Mouse (Mus musculus) layer of hippocampus, postnatal 25 days (tissue): ENCODE results near the gene Foxp1. TPM values are rescaled to one million over a fixed set of nuclear protein-coding genes. Genes with fewer than 3 reads are reported as not detected.

ENCODE experiments used
- DNase-seq, 2 experiments: peaks; one replicate each; pipeline ENCODE4 v3.0.0; 2022; ENCODE audit warnings: mixed read lengths in 2 of 2, low spot score in 1 of 2; ENCODE audit errors: extremely low spot score in 1 of 2
- total RNA-seq, 2 experiments: library from RNA; stranded (reverse); gene quantifications; 2 replicates each; pipeline ENCODE4 v1.2.3; 2021

Foxp1 gene
- total RNA-seq, 2 experiments from 2014 or later, result 85.7 to 92.0 TPM

DNA sequence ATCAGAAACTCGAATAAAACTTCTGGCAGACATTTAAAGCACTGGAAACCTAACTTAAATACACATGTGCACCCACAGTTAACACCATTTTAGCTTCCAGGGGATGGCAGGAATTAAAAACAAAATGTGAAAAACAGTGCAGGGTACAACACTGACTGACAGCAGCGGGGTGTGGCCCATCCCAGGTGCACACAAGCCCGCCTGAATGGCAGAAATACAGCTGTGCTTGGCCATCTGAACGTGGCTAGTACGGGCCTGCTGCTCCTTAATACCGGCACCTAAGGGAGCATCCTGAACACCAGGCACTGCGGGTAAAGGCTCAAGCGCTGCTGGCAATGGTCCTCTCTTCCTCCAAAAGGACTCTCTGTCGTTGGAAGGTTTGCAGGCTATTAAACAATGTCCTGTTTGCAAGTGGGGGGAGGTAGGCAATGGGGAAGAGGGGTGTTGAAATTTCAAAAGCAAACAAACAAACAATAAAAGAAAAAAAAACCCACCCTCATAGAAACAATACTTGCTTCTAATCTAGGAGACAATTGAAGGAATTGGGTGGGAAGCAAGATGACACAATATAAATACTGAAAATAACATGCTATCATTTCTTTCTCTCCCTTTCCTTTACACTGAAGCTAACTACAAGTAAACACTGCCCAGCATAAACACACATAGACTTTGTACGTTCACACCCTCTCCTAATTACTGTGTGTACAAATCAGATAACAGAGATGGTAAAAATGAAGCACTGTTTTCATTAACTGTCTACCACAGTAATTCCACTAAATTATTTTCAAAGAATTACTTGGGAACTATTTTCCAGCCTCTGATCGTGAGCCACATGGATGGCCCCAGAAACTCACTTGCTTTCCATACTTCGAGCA lies 501.7 kb downstream of the Foxp1 start:
- DNase-seq, result no peak

DNA sequence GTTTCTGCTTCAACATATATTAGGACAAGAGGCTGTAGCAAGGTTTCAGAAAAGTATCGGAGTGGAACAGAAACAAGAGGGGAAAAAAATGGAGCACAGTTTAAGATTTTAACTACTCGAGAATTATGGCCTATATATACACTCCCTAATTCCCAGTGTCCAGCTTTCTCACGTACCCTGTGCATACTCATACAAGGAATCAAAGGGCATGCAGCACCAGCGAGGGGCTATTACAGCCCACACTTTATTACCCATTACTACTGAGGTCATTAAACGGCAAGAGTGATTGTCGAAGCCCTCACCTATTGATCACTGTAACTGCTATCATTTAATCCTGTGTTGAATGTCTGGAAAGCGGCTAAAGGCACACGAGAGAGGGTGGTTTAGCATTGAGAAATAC lies 502.8 kb downstream of the Foxp1 start:
- DNase-seq, result no peak

- no peak for DNase-seq
These were observed 503.3 kb downstream of the Foxp1 start for GRCm38 (mm10) chr6:99019266-99019665.

DNA sequence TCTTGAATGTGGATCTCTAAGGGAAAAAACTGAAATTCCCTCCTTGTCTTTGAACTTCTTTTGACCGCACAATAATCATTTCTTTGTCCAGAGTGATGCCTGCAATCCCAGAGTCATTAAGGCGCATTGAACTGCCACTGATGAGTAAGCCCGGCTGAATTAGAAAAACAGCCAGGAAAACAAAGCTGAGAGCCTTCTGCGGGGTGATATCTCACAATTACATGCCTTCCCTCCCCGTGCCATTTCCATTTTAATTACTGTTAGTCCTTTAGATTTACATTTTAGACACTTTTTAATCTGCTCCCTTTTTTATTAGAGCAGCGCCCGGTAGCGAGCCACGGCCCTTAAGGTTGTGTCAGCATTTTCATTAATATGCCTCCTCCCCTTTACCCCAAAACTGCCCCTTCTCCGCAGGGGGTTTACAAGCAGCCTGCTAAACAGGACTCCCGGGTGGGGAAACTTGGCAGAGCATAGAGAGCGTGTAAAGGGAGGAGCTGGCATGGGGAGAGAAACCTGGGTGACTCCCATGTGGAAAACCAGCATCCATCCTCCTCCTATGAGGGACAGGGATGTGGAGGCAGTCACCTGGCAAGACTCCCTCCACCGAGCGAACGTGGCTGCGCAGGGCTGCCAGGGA lies 508.5 kb downstream of the Foxp1 start:
- no peak for DNase-seq

GRCm38 (mm10) chr6:99013119-99013865 lies 509.2 kb downstream of the Foxp1 start:
- no peak for DNase-seq

DNA sequence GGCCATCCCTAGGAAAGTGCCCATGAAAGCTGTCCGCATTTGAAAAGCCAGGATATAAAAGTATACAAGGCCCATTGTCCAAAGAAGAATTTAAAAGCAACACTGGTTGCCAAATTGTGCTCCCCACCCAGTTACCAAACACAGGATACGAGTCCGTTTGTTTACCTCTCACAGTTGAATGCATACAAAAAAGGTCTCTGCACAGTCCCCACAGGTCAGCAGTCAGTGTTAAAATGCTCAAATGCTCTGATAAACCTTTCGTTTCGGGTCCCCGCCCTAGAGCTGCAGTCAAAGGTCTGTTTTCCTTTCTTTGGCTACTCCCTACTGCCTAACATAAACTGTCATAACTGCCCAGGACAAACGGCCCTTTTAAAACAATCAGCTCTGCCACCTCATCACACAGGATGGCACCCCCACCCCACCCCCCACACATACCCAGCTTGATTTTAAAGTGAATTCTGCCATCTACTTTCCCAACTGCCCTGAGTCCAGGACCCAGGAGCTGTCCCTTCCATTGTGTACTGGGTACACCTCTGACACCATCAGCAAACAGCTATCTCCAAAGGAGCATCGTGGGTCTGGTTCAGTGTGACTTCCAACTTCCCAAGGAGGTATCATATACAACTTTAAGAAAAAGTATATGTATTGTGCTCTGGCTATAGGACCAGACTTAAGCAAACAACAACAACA lies 510.5 kb downstream of the Foxp1 start:
- no peak for DNase-seq

GRCm38 (mm10) chr6:99009771-99010170 lies 512.8 kb downstream of the Foxp1 start:
- DNase-seq, result no peak

- DNase-seq, result no peak
These were observed 514.0 kb downstream of the Foxp1 start for GRCm38 (mm10) chr6:99008565-99008964.

- no peak for DNase-seq
These were observed 515.0 kb downstream of the Foxp1 start for GRCm38 (mm10) chr6:99007542-99007941.

DNA sequence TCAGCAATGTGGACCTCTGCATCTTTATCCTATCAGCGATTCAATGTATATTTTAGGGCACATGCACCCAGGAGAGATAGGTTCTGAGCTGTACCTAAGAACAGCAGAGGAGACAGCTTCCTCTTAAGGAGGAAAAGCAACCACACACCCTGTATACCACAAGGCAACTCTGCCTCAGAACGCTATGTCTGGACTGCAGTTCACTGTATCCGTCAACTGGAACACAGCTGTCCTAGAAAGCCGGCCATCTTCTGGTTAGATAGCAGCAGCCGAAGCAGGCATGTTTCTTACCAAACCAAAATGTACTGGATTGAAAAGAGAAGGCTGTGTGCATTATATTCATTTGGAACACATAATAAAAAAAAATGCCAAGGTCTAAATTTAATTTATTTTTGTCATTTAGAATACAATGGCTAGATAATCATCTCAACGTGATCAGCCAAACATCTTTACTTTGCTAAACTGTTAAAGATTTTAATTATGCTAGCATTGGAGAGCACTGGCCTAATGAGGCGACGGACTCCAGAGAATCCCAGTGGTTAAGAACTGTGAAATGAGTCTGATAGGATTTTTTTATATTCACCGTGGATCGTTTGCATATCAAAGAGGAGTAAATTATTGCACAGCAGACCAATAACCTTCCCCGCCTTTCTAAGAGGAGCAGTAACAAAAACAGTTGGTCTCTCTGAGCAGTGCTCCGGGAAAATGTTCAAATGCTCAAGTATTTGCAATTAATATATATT lies 518.1 kb downstream of the Foxp1 start:
- DNase-seq, result no peak

DNA sequence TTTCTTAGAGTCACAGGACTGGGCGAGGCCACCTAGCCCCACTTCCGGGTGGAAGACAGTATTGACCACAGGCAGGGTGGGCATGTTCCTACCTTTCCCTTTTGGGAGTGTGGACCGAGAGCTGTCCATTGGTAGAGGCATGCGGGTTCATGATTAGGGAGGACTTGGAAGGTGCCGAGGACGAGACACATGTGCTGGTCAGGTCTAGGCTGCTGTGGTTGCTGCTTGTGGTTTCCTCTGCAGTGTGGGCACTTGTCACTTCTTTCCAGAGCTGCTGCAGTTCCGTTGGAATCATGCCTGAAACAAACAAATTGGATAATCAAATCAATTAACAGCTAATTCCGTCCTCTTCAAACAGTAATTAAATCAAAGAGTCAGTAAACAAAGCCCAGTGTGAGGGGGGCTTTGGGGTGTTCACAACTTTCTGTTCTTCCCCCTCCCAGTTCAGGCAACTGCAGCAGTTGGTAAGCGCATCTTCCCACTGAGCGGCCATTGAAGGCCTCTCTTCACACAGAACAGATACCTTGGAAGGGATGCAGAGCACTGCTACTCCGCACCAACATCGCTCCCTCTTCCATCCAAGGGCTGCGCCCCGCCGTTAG lies 519.3 kb downstream of the Foxp1 start:
- DNase-seq, result no peak

DNA sequence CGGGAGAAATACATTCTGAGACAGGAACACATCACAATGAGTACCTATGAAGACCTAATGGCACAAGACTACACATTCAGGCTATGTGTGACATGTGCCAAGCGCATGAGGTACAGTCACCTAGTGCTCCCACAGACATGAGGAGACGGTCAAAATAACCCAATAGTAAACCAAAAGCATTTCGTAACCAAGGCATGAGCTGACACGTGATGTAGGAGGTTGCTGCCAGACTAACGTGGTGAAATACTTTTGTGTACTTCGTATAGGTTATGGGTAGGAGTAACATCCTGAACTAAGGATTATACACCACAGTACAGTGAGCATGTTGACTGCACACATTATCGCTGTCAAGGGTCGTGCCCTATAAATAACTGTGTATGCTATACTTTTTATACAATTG lies 520.9 kb downstream of the Foxp1 start:
- DNase-seq, result no peak

- DNase-seq, result no peak
These were observed 523.3 kb downstream of the Foxp1 start for GRCm38 (mm10) chr6:98998971-98999932.

DNA sequence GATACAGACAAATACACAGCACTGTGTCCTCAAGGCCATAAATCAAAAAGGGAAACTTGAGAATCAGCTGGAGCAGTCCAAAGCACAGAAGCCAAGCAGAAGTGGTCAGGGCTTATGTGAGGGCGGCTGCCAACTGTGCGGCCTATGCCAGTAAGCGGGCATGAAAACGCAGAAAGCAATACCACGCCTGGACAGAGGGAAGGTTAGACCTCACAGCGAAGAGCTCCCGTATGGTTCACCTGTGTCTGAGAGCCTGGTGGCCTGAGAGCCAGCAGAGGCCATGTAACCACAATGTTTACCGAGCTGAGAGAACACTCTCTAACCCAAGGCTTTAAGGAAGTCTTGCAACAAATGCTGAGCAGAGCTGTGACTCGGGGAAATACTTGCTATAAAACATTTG lies 524.8 kb downstream of the Foxp1 start:
- no peak for DNase-seq

GRCm38 (mm10) chr6:98996822-98997221 lies 525.7 kb downstream of the Foxp1 start:
- DNase-seq, result no peak

- no peak for DNase-seq
These were observed 526.2 kb downstream of the Foxp1 start for GRCm38 (mm10) chr6:98996346-98996745.

DNA sequence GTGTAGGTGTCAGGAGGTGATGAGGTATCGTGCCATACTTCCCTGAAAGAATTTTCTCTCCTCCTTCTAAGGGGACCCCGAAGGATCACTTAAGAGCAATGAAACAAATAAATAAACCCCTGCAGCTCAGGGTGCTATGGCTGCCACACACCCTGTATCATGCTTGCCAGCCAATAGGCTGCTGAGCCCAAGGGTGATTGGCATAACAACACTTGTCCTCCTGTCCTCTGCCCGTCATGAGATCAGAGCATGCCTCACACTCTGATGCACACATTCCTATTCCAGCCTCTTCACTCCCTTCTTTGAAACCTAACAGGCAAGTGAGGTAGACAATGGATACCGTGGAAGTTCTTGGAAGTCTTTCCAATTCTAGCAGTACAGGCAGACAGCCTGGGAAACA lies 526.8 kb downstream of the Foxp1 start:
- DNase-seq, result no peak

DNA sequence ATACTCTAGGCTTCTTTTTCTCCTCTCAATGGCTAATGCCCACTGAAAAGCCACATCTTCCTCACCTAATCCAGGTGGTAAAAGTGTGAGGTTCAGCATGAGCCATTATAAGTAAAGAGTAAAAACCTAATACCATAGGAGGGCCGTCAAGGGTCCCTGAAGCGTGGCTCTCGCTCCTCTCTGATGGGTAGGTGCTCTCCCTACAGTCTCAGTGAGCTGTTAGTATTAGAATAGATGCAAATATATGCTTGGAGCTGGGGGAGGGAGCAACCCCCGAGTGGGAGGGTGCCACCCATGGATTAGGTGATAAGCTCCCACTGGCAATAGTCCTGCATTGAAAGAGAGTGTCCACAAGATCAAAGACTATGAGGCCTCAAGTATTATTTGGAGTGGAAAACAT lies 527.6 kb downstream of the Foxp1 start:
- no peak for DNase-seq
